Mouse (Mus musculus) cerebellum, postnatal 4 days (tissue): Measurements from ENCODE around the gene Uchl5.

Experiments used
- DNase-seq, 2 experiments: peaks; one replicate each; pipeline ENCODE4 v3.0.0; 2022; ENCODE audit warnings: low spot score in 2 of 2, mixed read lengths in 1 of 2

Uchl5 gene

GRCm38 (mm10) chr1:143803537-143803936 lies 26.5 kb downstream of the Uchl5 start:
- DNase-seq = no peak

DNA sequence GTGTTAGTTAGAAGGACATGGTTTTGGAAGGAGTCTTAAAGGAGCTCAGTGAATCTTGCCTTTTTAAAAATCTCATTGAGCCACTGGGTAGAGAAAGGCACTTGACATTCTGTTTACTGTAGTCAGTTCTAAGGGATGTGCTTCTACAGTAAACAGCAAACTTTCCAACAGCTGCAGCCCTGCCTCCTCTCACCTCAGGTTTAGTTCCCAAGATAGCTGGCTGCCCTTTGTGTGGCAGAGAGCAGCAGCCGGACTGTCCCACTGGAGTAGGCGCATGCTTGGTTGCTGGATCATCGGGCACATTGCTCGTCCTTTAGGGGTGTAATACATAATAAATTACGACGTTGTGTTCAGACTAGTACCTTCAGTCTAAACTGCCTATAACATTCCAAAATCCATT lies 32.0 kb downstream of the Uchl5 start:
- DNase-seq = no peak

DNA sequence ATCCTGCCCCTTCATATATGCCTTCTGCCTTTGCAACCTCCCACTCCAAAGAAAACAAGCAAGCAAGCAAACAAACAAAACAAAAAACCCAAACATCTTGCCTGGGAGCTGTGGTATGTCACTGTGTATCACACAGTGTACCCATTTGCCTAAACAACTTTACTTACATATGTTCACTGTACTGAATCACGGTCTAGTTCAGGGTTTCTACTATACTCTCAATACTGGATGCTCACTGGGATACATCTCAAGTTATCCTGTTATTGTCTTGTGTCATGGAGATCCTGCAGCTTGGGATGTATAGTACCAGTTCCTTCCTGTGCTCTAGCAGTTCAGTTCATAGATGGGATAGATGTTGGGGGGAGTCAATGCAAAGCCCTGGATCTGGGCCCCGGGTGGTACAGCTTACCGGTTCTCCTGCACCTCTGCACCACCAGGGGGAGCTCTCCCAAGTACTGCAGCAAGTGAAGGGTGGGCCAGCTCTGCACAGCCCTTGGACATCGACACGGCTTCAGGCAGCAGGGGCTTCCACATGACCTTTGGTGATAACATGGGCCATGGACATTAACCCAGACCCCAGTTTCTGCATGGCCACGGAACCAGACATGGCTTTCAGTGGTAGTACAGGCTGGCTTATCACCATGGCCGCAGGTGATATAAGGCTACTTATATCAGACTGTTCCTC lies 36.7 kb downstream of the Uchl5 start:
- DNase-seq = peak; percentile 75 to 80

- no peak for DNase-seq
Measured at GRCm38 (mm10) chr1:143820096-143820877, 43.2 kb downstream of the Uchl5 start.

DNA sequence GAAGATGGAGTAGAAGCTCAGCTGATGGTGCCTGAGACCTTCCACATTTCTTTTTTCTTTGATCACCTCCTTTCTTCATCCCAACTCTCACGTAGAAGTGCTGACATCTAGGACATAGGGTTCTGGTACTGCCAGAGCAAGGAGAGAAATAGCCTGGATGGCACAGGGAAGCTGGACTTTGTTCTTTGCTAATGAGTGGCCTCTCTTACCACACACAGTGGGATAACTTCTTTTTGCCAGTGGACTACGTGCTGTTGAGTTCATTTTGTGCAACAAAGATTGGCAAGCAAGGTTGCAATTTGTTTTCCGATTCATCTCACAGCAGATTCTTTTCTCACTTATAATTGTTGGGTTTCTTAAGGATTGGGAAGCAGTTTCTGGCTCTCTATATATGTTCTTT lies 45.6 kb downstream of the Uchl5 start:
- no peak for DNase-seq

GRCm38 (mm10) chr1:143830713-143831112 lies 53.6 kb downstream of the Uchl5 start:
- no peak for DNase-seq

DNA sequence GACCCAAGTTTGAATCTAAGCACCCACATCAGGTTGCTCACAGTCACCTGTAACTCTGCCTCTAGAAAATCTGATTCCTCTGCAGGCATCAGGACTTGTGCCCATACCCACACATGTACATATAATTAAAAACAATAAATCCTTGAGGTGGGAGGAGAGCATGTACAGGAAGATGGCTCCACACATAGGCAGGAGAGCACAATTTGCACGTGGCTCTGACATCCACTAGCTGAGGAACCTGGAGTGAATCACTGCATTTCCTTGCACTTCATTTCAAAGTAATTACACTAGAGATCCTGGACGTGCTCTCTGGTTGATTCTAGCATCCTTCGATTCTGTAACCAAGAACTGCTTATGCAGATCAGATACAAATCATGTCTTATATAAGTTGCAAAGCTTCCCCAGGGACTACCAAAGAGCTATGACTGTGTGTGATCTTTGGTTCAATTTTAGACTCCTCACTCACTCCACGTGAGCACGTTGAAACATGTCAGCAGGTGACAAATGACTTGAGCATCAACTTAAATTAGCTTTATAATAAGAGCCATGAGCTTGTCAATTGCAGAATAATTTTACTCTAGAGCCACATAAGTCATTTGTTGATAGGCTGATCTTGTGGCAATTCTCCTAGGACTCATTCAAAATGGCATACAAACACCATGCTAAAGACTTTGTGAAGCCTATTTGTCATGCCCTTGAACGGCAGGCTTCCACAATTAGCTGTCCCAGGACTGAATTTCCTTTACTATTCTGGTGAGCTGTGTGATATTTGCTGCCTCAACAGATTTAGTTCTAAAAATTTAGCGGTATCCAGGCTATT lies 59.5 kb downstream of the Uchl5 start:
- DNase-seq = no peak

DNA sequence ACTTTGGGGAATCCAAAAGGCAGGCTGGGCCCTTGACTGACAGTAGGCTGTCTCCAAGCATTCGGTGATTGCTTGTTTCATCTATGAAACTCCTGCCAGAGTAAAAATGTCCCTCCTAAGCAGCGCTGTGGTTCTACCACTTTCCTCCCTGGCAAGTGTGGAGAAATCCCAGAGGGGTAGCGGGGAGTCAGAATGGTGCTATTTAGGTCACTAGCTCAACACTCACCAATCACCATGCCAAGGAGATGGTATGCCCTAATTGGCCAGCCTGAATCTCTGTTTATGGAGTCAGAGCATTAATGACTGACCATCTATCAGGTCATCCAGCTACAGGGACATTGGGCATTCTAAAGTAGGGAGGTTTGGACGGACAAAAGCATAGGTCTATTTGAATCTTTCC lies 60.6 kb downstream of the Uchl5 start:
- no peak for DNase-seq

DNA sequence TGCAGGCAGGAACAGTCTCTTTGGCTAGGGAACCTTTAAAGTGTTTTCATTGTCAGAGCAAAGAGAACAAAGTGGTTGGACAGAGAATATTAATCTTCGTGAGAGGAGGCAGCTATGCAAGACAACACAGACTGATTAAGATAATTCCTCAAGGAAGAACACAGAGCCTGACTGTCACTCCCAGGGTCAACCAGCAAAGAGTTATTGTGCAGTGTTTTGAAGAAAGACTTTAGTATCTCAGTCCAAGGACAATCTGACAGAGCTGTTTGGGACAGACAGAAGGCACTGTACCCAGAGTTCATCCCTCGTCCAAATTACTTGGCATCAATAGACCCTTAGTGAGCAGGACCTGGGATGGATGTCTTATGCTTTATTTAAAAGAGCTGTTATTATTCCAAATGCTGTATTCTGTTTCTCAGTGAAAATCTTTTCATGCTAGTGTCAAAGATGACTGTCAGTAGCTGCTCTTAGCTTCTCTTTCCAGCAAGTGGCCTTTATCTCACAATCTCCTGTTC lies 61.9 kb downstream of the Uchl5 start:
- no peak for DNase-seq

DNA sequence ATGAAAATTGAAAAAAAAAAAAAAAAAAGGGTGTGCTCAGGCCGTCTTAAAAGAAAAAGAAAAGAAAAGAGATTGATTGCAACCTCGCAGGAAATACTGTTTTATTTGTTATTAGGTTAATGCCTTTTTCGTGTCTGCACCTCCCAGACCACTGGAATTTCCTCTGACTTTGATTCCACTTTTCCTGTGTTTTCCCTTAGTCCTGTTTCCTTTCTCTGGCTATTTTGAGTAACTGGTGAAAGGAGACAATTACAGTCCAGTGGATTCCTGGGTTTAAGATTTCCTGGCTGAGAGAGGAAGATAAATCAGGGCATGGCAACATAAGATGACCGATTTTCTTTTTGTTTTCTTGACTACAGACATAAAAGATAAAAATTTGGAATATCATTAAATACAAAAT lies 75.3 kb downstream of the Uchl5 start:
- DNase-seq = no peak

GRCm38 (mm10) chr1:143852779-143853358 lies 75.8 kb downstream of the Uchl5 start:
- no peak for DNase-seq

DNA sequence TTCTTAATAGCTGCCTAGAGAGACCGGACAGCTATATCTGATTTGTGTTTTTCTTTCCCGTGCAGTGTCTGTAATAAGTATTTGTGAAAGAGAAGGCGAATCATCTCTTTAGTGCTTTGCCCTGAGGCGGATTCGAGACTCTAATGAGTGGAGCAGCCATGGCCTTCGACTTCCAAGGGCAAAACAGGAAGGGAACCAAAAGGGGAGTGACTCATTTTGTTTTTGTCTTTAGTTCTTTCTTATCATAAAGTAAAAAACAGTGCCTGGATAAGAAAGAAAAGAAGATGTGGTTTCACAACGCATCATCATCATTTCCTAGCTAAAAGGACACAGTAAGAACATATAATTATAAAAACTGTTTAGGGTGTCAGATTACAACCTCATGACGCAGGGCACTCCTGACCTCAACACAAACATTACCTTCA lies 76.6 kb downstream of the Uchl5 start:
- no peak for DNase-seq

DNA sequence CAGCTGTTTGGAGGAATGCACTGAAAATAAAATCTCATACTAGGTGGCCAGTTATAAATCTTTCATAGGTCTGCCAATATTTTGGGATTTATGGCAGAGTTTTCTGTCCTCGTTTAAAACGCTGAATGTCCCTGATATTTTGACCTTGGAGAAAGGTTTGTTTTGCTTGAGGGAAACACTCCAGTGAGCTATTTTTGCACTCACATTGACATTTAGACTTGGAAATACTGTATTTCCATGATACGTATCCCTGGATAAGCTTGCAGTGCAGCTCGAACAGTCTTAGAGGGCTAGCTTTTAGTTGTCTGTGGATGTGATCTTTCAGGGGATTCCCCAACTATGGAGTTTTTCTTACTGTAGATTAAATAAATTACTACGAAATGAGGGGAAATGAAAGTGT lies 78.6 kb downstream of the Uchl5 start:
- DNase-seq = no peak
